Mouse (Mus musculus) brown adipose tissue, adult 24 weeks (tissue): ENCODE data around the gene 2410004P03Rik. TPM values are rescaled to one million over a fixed set of nuclear protein-coding genes. Genes with fewer than 3 reads are reported as not detected.

ENCODE experiments used
- H3K27ac ChIP-seq: fragments of 200-500 bp; replicated peaks from 2 replicates; pipeline ENCODE4 v1.5.1; 2012; ENCODE audit warnings: low read depth, mild to moderate bottlenecking, low read length
- H3K4me1 ChIP-seq: fragments of 200-500 bp; 2 replicates; pipeline ENCODE4 v1.6.1; 2012; ENCODE audit warnings: low read length, mixed read lengths; ENCODE audit not compliant: control insufficient read depth, insufficient read depth, insufficient read length
- H3K4me3 ChIP-seq: fragments of 200-500 bp; 2 replicates; pipeline ENCODE4 v1.5.1; 2012; ENCODE audit warnings: low read depth, mild to moderate bottlenecking, low read length, moderate library complexity; ENCODE audit not compliant: insufficient read depth
- polyA plus RNA-seq: library from polyadenylated mRNA; stranded (reverse); fragments of >200 nt; gene quantifications from 2 replicates; pipeline ENCODE4 v1.2.4, GENCODE M21; 2012; ENCODE audit not compliant: missing spikeins, insufficient read depth, insufficient read length

Gene 2410004P03Rik
- polyA plus RNA-seq, 1 experiment = not detected

DNA sequence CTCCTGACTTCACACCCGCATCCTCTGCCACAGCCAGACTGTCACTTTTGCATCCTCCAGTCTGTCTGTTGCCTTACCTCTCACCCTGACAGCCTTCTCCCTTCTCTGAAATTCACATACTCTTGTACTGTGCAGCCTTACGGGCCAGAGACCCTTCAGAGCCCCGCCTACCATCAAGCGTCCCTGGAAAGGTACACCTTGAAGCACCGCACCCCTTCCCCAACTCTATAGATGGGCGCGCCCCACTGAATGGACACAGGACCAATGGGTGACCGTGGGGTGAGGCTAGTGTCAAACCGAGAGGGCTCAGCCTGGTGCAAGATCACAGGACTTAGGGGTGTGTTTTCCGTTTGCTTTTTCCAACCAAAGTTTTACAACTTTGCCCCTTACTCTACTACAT, 12.4 kb downstream of the 2410004P03Rik start:
- Histone ChIP-seq H3K27ac (no peak overlapping the region), H3K4me3 (peak overlapping the region; percentile 75), H3K4me1 (no peaks in the 10 kb centered on the region)

DNA sequence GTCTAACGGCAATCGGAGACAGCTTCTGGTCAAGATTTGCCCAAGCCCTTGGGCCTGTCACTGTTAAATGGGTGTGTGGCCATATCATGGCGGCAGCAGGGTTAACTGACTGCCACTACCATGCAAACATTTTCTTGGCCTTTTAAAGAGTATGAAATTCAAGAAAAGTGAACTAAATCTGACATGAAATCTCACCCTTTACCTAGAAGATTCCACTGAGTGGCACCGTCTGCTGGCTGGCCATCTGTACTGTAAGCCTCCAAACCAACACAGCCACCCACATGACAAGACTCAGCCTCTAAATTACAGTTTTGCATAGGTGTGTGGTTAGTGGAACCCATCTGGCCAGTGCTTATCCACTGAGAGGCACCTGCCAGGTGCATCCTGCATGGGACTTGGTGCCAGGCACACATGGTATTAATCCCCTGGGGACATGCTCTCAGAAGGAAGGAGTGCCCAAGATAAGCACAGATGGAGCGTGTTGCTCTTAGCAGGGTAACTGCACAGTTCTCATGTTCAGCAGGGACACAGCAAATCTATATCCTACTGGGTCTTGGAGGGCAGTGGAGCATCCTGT, 14.6 kb downstream of the 2410004P03Rik start:
- H3K27ac ChIP-seq = no peak overlapping the region
- H3K4me3 ChIP-seq = no peak overlapping the region
- no peaks in the 10 kb centered on the region for H3K4me1 ChIP-seq

DNA sequence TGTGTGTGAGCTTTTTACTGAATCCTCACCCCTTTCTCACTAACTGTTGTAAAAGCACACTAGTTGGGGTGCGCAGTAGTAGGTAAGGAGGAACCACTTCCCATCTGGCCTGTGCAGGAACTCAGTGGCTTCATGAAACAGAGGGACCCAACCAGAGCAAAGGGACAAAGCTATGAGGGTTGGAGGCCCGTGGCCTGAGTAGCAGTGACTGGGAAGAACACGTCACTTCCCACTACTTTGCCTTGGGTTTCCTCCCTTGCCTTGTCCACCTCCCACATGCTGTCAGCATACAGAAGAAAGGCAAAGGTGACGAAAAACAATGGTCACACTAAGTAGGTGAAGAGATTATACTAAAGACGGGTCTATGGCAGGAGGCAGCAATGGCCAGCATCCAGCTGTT, 15.2 kb downstream of the 2410004P03Rik start:
- no peak overlapping the region for H3K27ac ChIP-seq
- H3K4me1 ChIP-seq = no peaks in the 10 kb centered on the region
- no peak overlapping the region for H3K4me3 ChIP-seq

DNA sequence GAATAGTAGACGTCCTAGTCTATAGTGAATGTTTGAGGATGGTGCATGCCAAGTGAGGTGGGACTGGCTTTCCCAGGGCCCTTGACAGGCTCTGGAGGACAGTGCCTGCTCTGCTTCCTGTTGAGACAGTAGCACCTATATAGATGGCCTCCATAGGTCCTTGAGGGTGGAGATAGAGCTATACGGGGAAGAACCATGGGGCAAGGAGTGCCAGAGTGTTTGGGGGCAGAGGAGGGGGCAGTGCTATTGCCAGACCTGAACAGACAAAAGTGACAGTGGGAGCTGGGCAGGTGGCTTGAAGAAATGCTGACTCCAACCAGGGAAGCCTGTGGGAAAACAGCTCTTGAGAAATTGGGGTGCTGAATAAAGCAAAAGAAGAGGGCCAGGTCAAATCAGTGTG, 17.2 kb downstream of the 2410004P03Rik start:
- Histone ChIP-seq H3K4me1 (no peaks in the 10 kb centered on the region), H3K4me3 (no peak overlapping the region)

DNA sequence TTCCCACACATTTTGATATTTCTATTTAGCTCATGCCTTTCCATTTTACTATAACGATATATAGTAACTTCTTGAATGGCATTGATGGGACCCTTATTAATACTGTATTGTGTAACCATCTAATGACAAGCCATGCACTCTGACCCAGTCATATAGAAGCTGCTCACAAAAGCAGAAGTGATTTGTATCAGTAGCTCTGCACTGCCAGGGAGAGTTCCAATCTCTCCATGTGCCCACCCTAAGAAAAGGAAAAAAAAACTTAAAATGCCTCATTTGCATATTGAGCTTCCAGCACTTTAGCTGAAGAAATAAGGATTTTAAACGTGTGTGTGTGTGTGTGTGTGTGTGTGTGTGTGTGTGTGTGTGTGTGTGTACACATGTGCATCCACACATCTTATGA, 19.2 kb downstream of the 2410004P03Rik start:
- Histone ChIP-seq H3K4me3 (no peak overlapping the region), H3K4me1 (no peaks in the 10 kb centered on the region), H3K27ac (no peak overlapping the region)

More for the DNA sequence above, 17.2 kb downstream of the 2410004P03Rik start:
- H3K27ac ChIP-seq = no peak overlapping the region

DNA sequence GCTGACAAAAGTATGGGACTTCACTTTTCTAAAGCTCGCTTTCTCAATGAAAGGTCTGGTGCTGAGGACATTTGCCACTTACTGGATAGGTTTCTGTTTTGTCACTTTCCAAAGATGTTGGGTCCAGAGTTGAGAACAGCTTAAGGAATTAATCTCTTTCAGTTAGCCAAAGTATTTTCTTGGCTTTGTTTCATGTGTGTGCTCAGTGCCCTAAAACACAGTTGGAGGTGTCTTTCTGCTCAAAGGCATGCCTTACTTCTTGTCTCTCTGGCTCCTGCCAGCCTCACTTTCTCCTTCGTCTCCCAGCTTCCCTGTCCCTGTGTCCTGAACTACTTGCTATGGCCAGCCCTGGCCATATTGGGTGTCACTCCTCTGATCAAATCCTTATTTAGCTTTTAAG, 20.2 kb downstream of the 2410004P03Rik start:
- Histone ChIP-seq H3K4me3 (no peak overlapping the region), H3K27ac (peak overlapping the region; percentile 52), H3K4me1 (no peaks in the 10 kb centered on the region)

DNA sequence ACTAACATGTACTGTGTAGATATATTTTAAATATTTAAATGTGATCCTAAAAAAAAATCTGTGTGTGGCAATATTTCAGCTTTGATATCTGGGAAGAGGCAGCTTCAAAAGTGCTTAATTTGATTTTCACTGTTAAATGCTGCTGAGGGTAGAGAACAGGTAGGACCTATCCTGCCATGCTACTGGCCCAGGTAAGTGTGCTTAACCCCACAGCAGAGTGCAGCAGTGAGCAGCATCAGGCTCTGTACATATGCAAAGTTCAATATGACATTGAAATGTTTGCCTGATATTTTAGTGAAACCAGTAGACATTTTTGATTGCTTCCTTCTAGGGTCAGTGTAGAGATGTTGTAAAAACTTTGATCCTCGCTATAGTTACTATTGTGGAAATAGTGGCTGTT, 25.7 kb downstream of the 2410004P03Rik start:
- Histone ChIP-seq H3K27ac (no peak overlapping the region), H3K4me3 (no peak overlapping the region), H3K4me1 (no peaks in the 10 kb centered on the region)

DNA sequence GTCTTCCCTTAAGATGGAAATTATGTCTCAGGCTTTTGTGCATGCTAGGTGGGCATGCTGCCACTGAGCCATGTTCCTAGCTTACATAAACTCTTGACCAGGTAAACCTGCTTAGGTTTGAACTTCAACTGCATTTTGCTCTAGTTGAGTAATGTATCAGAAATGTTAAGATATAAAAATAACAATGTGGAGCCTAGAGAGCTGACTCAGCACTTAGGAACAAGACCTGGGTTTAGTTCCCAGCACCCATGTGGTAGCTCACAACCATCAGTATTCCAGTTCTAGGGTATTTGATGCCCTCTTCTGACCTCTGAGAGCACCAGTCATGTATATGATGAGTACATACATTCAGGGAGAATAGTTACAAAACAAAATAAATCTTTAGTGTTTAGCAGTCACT, 34.4 kb downstream of the 2410004P03Rik start:
- H3K27ac ChIP-seq = no peak overlapping the region
- H3K4me3 ChIP-seq = no peak overlapping the region
- no peaks in the 10 kb centered on the region for H3K4me1 ChIP-seq

DNA sequence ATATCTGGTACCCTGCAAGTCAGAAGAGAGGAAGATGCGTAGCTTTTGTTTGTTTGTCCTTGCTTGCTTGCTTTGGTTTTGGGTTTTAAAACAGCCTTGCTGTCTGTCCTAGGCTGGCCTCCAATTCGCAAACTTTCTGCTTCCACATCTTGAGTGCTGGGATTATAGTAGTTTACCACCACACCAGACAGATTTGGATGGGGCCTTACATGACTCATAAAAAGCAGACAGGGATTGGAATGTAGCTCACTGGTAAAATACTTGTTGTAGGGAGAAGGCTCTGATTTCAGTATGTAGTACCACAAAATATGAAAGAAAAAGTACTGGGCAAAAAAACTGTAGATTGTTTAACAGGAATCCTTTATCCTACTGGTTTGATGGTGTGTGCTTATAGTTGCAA, 44.7 kb downstream of the 2410004P03Rik start:
- Histone ChIP-seq H3K4me3 (no peak overlapping the region), H3K27ac (no peak overlapping the region), H3K4me1 (no peaks in the 10 kb centered on the region)

DNA sequence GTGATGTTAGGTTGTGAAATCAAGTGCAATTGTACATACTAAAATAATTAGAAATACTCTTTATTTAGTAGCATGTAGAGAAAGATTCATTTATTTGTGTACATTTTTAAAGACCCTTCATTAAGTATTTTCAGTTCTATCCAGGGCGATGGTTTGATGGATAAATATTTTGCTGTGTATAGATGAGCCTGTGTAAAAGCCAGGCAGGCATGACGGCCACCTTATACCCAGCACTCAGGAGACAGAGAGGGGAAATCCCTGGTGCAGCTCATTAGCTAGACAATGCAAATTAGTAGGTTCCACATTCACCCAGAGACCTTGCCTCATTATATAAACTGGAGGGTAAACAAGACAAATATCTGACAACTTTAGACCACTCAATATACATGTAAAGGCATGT, 48.2 kb downstream of the 2410004P03Rik start:
- H3K27ac ChIP-seq = no peak overlapping the region
- no peak overlapping the region for H3K4me3 ChIP-seq
- no peaks in the 10 kb centered on the region for H3K4me1 ChIP-seq

DNA sequence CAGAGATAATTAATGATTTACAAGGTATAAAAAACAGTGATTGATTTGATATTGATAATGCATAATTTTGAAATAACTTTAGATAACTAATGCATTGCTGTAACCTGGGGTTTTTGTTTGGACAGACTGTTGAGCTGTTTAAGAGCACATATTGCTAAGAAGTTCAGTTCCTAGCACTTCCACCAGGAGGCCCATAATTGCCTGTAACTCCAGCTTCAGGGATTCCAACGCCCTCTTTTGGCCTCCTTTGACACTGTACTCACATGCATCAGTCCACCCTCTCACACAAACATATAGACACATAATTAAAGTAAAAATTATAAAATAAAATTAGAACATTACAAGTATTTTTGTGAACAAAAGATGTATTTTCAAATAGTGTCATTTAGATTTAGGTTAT, 52.7 kb downstream of the 2410004P03Rik start:
- H3K27ac ChIP-seq = no peak overlapping the region
- no peak overlapping the region for H3K4me3 ChIP-seq
- no peaks in the 10 kb centered on the region for H3K4me1 ChIP-seq

Other genes with a start within 250 kb of the 2410004P03Rik start
- not detected in 2 replicates for gene Greb1, start 210.8 kb downstream of the 2410004P03Rik start, polyA plus RNA-seq
- gene E2f6, start 200.8 kb downstream of the 2410004P03Rik start, polyA plus RNA-seq = 30.8 and 34.9 TPM in 2 replicates
- gene Rock2, start 116.8 kb downstream of the 2410004P03Rik start, polyA plus RNA-seq = 31.0 and 33.4 TPM in 2 replicates
- gene Pqlc3, start 11.3 kb downstream of the 2410004P03Rik start, polyA plus RNA-seq = 48.8 and 52.4 TPM in 2 replicates
- gene Kcnf1, start 165.2 kb upstream of the 2410004P03Rik start, polyA plus RNA-seq = not detected in 2 replicates